Mouse (Mus musculus): ENCODE measurements around the gene 4930442H23Rik. TPM values are rescaled to one million over a fixed set of nuclear protein-coding genes. Genes with fewer than 3 reads are reported as not detected.

The 4930442H23Rik gene
- polyA plus RNA-seq, 1 experiment from 2014 or later: not detected

GRCm38 (mm10) chr10:81145778-81146177 is 37.9 kb downstream of the 4930442H23Rik start:
- H3K4me3 ChIP-seq (ENCODE audit: low read depth, low read length): no peak overlapping the region
- H3K9me3 ChIP-seq (ENCODE audit: low read length): no peaks in the 10 kb centered on the region
- TF ChIP-seq EP300 (IDR thresholded peaks at IDR 0.05; ENCODE audit: low read depth): no peak
- TF ChIP-seq CTCF (IDR thresholded peaks at IDR 0.05; ENCODE audit: low read depth): no peak
- 78% methylated on average over 7 of the region's 7 CpGs for WGBS (ENCODE audit: insufficient replicate concordance)
- H3K4me1 ChIP-seq (ENCODE audit: insufficient read depth): peaks cover 23% of the 10 kb centered on the region
- ATAC-seq: no peak
- no peak for DNase-seq
- H3K27me3 ChIP-seq (ENCODE audit: insufficient read depth, low read length): no peaks in the 10 kb centered on the region
- H3K4me2 ChIP-seq (ENCODE audit: low read depth, low read length): peak overlapping the region; percentile 38
- H3K27ac ChIP-seq (ENCODE audit: low read depth): peak overlapping the region; percentile 16; the same call in 1 of the 2 replicates
- H3K36me3 ChIP-seq (replicated peaks; ENCODE audit: insufficient read depth, low read length): peaks cover 87% of the 10 kb centered on the region
- peak overlapping the region; percentile 34 for H3K9ac ChIP-seq (replicated peaks)

GRCm38 (mm10) chr10:81145307-81145706 is 38.3 kb downstream of the 4930442H23Rik start:
- Histone ChIP-seq H3K4me2 (ENCODE audit: low read depth, low read length) (no peak overlapping the region), H3K9ac (replicated peaks) (no peak overlapping the region; the same call in 1 of the 2 replicates), H3K9me3 (ENCODE audit: low read length) (no peaks in the 10 kb centered on the region), H3K27me3 (ENCODE audit: insufficient read depth, low read length) (no peaks in the 10 kb centered on the region), H3K4me3 (ENCODE audit: low read depth, low read length) (no peak overlapping the region), H3K36me3 (replicated peaks; ENCODE audit: insufficient read depth, low read length) (peaks cover 88% of the 10 kb centered on the region), H3K4me1 (ENCODE audit: insufficient read depth) (peaks cover 28% of the 10 kb centered on the region), H3K27ac (ENCODE audit: low read depth) (no peak overlapping the region)
- DNase-seq (no peak), ATAC-seq (no peak)
- 89% methylated on average over 6 of the region's 6 CpGs for WGBS (ENCODE audit: insufficient replicate concordance)
- no peak for TF ChIP-seq CTCF (IDR thresholded peaks at IDR 0.05; ENCODE audit: low read depth)
- TF ChIP-seq EP300 (IDR thresholded peaks at IDR 0.05; ENCODE audit: low read depth): no peak

DNA sequence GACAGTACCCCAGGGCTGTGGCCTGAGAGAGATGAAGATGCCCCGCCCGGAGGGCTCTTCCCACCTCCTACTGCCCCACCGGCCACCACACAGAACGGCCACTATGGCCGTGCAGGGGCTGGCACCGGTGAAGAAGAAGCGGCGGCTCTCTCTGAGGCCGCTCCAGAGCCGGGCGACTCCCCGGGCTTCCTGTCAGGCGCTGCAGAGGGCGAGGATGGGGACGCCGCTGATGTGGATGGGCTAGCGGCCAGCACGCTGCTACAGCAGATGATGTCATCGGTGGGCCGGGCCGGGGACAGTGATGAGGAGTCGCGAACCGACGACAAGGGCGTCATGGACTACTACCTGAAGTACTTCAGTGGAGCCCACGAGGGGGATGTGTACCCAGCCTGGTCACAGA is 39.0 kb downstream of the 4930442H23Rik start:
- 90% methylated on average over 25 of the region's 27 CpGs for WGBS (ENCODE audit: insufficient replicate concordance)
- ATAC-seq: no peak
- no peak for TF ChIP-seq EP300 (IDR thresholded peaks at IDR 0.05; ENCODE audit: low read depth)
- TF ChIP-seq CTCF (IDR thresholded peaks at IDR 0.05; ENCODE audit: low read depth): no peak
- DNase-seq: no peak
- no peak overlapping the region for H3K4me3 ChIP-seq (ENCODE audit: low read depth, low read length)
- H3K4me2 ChIP-seq (ENCODE audit: low read depth, low read length): no peak overlapping the region
- no peaks in the 10 kb centered on the region for H3K9me3 ChIP-seq (ENCODE audit: low read length)
- H3K36me3 ChIP-seq (replicated peaks; ENCODE audit: insufficient read depth, low read length): peaks cover 81% of the 10 kb centered on the region
- H3K27ac ChIP-seq (ENCODE audit: low read depth): no peak overlapping the region
- H3K27me3 ChIP-seq (ENCODE audit: insufficient read depth, low read length): no peaks in the 10 kb centered on the region
- H3K4me1 ChIP-seq (ENCODE audit: insufficient read depth): peaks cover 34% of the 10 kb centered on the region
- no peak overlapping the region for H3K9ac ChIP-seq (replicated peaks)

- Histone ChIP-seq H3K9me3 (ENCODE audit: low read length) (no peaks in the 10 kb centered on the region), H3K27me3 (ENCODE audit: insufficient read depth, low read length) (no peaks in the 10 kb centered on the region), H3K27ac (ENCODE audit: low read depth) (no peak overlapping the region), H3K36me3 (replicated peaks; ENCODE audit: insufficient read depth, low read length) (peaks cover 74% of the 10 kb centered on the region), H3K4me2 (ENCODE audit: low read depth, low read length) (no peak overlapping the region), H3K4me1 (ENCODE audit: insufficient read depth) (peaks cover 41% of the 10 kb centered on the region), H3K4me3 (ENCODE audit: low read depth, low read length) (no peak overlapping the region), H3K9ac (replicated peaks) (no peak overlapping the region)
- DNase-seq: no peak
- TF ChIP-seq EP300 (IDR thresholded peaks at IDR 0.05; ENCODE audit: low read depth) (no peak), CTCF (IDR thresholded peaks at IDR 0.05; ENCODE audit: low read depth) (no peak)
- WGBS (ENCODE audit: insufficient replicate concordance): 94% methylated on average over 45 of the region's 52 CpGs
- no peak for ATAC-seq
Observed at GRCm38 (mm10) chr10:81143845-81144437, 39.7 kb downstream of the 4930442H23Rik start.

- Histone ChIP-seq H3K4me2 (ENCODE audit: low read depth, low read length) (no peak overlapping the region), H3K9me3 (ENCODE audit: low read length) (no peaks in the 10 kb centered on the region), H3K4me3 (ENCODE audit: low read depth, low read length) (no peak overlapping the region), H3K27me3 (ENCODE audit: insufficient read depth, low read length) (no peaks in the 10 kb centered on the region), H3K4me1 (ENCODE audit: insufficient read depth) (peaks cover 46% of the 10 kb centered on the region), H3K27ac (ENCODE audit: low read depth) (peak overlapping the region; percentile 16; the same call in 1 of the 2 replicates), H3K36me3 (replicated peaks; ENCODE audit: insufficient read depth, low read length) (peaks cover 67% of the 10 kb centered on the region), H3K9ac (replicated peaks) (no peak overlapping the region)
- 83% methylated on average over 7 of the region's 7 CpGs for WGBS (ENCODE audit: insufficient replicate concordance)
- TF ChIP-seq EP300 (IDR thresholded peaks at IDR 0.05; ENCODE audit: low read depth) (no peak), CTCF (IDR thresholded peaks at IDR 0.05; ENCODE audit: low read depth) (peak; percentile 24; the same call in 1 of the 2 replicates)
- ATAC-seq: no peak
- DNase-seq: no peak
Observed at GRCm38 (mm10) chr10:81143157-81143633, 40.5 kb downstream of the 4930442H23Rik start.

GRCm38 (mm10) chr10:81142551-81142981 is 41.1 kb downstream of the 4930442H23Rik start:
- 0 out of 2 replicates have a peak overlapping the region, but pooled peaks have one; percentile 20 for H3K4me2 ChIP-seq (ENCODE audit: low read depth, low read length)
- peak overlapping the region; percentile 16; the same call in 1 of the 2 replicates for H3K27ac ChIP-seq (ENCODE audit: low read depth)
- DNase-seq: no peak

More at GRCm38 (mm10) chr10:81142551-81142981, 41.1 kb downstream of the 4930442H23Rik start:
- Histone ChIP-seq H3K4me1 (ENCODE audit: insufficient read depth) (peaks cover 47% of the 10 kb centered on the region), H3K4me3 (ENCODE audit: low read depth, low read length) (no peak overlapping the region), H3K9ac (replicated peaks) (0 out of 2 replicates have a peak overlapping the region, but pooled peaks have one; percentile 23), H3K27me3 (ENCODE audit: insufficient read depth, low read length) (no peaks in the 10 kb centered on the region), H3K36me3 (replicated peaks; ENCODE audit: insufficient read depth, low read length) (peaks cover 60% of the 10 kb centered on the region), H3K9me3 (ENCODE audit: low read length) (no peaks in the 10 kb centered on the region)
- WGBS (ENCODE audit: insufficient replicate concordance): 59% methylated on average over 5 of the region's 5 CpGs
- TF ChIP-seq EP300 (IDR thresholded peaks at IDR 0.05; ENCODE audit: low read depth): no peak
- TF ChIP-seq CTCF (IDR thresholded peaks at IDR 0.05; ENCODE audit: low read depth): no peak
- no peak for ATAC-seq

Data from liver, postnatal 0 days (tissue).